Mouse (Mus musculus) adrenal gland, adult 8-10 months (tissue): ENCODE measurements around the gene Csrp1. TPM values are rescaled to one million over a fixed set of nuclear protein-coding genes. Genes with fewer than 3 reads are reported as not detected.

Experiments used
- DNase-seq: peaks from one replicate; pipeline ENCODE4 v3.0.0; 2022
- total RNA-seq, 4 experiments: library from RNA; stranded (reverse); gene quantifications; 2 replicates each; pipeline ENCODE4 v1.2.4; 2022

The Csrp1 gene
- 100 to 1,000 TPM in 1 of 4 experiments, 10 to 100 TPM in 3; 92.3 to 122 (median 99.0) TPM for total RNA-seq

DNA sequence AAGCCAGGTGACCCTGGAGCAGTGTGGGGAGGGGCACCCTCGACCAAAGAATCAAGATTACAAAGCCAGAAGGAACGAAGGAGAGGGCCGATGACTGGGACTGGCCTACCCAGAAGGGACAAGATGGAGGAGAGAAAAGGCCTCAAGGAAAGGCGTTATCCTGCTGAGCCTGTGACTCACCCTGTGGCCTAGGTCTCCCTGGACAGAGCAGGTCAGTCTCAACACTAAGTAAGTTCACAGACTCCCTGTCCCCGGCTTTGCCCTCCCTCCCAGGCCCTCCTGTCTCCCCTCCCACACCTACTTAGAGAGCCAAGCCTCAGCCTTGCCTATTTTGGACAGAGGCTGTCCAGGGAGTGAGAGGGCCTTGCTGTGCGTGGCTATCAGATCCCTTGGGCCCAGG is at the start of gene Csrp1:
Gene Csrp1 (plus strand): TSS at position 79 of the 400 bp plus-strand sequence.
- DNase-seq, result no peak

DNA sequence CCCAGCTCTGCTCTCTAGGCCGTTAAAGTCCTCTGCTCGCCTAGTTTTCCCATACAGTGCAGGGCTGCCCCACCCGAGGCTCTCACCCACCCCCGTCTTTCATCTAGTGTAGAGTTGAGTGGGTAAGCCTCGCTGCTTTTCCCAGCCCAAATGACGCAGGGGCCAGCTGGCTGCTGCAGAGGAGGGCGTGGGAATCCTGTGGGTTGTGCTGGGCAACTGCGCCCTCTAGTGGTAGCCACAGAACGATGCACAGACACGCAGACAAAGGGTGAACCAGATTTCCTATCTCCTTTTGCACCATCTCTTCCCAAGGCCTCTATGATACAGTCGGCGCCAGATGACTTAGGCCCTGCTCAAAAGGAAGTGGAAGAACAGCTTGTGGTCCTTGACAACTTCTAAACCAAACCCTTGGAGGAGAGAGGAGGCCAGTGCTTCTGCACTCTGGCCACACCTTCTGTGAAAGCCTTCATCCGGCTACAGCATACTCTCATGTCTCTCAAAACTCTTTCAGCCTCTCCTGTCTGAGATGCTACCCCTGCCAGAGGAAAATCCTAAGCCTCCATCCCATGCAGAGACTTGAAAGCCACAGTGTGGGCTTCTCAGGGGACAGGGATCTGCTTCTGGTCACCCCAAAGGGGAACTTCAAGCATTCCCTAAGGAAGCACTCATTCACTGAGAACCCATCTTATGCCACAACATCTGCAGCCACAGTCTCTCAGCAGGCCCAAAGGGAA is 49.3 kb upstream of the Csrp1 start:
- DNase-seq, result peak; percentile 78

GRCm38 (mm10) chr1:135671406-135671805 is 48.5 kb upstream of the Csrp1 start:
- no peak for DNase-seq

- DNase-seq, result no peak
Observed at GRCm38 (mm10) chr1:135671956-135672355, 47.9 kb upstream of the Csrp1 start.

- no peak for DNase-seq
Observed at GRCm38 (mm10) chr1:135672374-135672773, 47.5 kb upstream of the Csrp1 start.

- DNase-seq, result no peak
Observed at GRCm38 (mm10) chr1:135673423-135673822, 46.4 kb upstream of the Csrp1 start.

GRCm38 (mm10) chr1:135675449-135676129 is 44.3 kb upstream of the Csrp1 start:
- no peak for DNase-seq

DNA sequence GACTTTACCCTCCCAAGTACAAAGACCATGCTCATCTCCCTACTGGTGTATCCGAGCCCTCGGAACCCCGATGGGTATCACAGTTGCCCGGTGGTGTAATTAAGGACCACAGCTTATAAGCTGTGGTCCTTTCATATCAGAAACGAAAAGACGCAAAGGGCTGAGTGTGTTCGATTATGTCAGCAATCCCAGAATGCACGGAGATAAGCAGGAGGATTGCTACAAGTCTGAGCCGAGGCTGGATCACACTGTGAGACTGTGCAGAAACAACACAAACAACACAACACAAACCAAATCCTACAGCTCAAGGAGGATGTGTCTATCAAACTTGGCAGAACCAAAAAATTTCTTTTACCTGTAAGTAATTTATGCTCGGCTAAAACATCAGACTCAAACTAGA is 43.6 kb upstream of the Csrp1 start:
- DNase-seq, result no peak

DNA sequence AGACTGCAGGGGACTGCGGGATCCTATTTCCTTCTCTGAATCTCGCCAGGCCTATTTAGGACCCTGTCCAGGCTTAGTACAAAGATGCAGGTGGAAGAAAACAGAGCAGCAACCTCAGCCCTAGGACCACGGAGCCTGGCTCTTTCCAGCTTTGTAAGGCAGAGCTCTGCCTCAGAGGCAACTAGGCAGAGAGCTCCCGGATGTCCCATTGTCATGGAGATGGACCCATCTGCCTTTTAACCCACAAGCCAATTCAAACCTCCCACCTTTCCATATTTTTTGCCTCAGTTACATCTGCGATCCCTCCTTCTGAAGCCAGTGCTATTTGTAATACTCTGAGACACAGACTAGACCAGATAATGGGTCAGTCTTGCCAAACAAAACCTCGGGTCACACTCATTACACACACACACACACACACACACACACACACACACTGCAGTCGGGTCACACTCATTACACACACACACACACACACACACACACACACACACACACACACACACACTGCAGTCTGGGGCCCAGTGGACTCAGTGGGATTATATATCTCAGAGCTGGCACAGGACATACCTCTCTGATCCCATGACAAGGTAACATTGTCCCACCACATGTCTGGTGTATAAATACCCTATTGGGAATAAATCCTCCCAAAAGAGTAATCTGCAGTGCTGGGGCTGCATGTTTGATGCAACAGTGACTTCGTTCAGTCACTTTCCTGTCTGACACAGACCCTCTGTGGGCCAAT is 42.8 kb upstream of the Csrp1 start:
- no peak for DNase-seq

DNA sequence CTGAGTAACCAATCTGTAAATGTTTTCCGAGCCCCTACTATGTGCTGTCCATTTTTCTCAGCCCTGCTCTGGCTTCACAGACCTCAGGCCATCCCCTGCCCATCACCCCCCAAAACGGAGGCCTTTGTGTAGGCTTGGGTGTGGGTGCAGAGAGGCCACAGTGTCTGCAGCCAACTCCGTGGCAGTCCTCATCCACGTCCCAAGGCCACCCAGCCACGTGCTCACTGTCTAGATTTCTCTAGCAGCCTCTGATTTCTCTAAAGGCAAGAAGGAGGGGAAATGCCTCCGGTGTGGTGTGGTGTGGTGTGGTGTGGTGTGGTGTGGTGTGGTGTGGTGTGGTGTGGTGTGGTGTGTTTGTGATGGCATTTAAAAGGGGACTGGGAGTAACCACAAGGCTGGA is 41.7 kb upstream of the Csrp1 start:
- no peak for DNase-seq

DNA sequence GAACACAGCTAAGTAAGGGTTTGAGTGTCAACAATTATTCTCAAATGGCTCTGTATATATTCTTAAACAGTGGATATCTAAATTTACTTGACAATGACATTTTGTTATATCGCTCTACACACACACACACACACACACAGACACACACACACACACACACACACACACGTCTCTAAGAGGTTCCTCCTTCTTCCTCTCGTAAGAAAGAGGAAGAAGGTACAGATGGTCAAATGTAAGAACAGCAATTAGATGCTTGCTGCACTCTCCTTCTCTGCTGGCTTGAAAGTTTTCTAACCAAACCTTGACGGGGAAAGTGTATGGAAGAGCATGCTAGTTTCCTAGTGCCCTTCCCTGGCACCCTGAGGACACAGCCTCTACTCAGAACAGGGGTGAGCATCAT is 39.1 kb upstream of the Csrp1 start:
- DNase-seq, result no peak

- DNase-seq, result no peak
Observed at GRCm38 (mm10) chr1:135681122-135681521, 38.7 kb upstream of the Csrp1 start.

DNA sequence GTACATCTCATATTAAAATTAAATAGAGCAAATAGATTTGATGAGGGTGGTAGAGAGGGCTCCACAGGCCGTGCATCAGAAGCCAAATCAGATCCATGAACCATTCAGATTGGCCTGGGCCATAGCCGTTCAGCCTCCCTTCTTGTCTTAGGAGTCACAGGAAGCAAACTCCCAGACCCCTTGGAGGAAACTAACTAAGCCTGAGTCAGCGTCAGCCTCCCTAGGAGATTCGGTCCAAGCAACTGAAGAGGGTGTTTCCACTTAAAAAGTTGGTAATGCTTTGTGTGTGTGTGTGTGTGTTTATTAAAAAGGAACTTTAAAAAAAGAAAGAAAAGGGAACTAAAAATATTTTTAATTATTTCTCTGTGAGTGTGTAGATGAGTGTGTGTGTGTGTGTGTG is 35.0 kb upstream of the Csrp1 start:
- no peak for DNase-seq

- DNase-seq, result no peak
Observed at GRCm38 (mm10) chr1:135685316-135685715, 34.5 kb upstream of the Csrp1 start.

GRCm38 (mm10) chr1:135686792-135687510 is 32.9 kb upstream of the Csrp1 start:
- DNase-seq, result no peak

DNA sequence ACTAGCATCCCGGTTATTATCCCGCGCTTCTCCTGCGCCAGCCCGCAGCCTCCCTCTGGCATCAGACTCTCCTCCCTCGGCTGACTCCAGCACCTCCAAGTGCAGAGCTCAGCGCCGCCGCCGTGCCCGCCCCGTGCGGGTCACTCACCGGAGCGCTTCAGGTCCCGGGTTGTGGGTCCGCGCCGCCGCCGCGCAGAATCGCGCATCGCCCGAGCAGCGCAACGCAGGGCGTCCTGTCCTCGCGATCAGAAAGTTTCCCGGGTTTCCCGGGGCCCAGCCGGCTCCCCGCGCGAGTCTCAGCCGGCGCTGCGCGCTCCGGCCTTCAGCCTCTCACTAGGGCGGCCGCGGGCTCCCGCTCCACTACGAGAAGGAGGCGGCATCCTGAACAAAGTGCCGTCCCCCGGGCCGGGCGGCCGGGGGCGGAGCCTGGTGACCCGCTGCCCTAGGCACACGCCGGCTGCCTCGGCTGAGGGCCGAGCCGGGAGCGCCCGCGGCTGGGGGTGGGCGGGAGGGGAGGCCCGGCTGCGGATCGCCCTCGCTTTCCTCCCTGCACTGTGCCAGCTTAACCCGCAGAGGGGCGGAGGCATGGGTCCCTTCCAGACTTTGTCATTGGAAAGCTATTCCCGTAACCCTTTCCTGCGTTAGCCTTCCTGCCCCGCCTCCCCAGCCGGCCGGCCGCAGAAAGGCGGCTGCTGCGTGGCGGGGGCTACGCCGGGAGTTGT is 31.9 kb upstream of the Csrp1 start:
- DNase-seq, result peak; percentile 82

- DNase-seq, result no peak
Observed at GRCm38 (mm10) chr1:135688686-135689085, 31.2 kb upstream of the Csrp1 start.

DNA sequence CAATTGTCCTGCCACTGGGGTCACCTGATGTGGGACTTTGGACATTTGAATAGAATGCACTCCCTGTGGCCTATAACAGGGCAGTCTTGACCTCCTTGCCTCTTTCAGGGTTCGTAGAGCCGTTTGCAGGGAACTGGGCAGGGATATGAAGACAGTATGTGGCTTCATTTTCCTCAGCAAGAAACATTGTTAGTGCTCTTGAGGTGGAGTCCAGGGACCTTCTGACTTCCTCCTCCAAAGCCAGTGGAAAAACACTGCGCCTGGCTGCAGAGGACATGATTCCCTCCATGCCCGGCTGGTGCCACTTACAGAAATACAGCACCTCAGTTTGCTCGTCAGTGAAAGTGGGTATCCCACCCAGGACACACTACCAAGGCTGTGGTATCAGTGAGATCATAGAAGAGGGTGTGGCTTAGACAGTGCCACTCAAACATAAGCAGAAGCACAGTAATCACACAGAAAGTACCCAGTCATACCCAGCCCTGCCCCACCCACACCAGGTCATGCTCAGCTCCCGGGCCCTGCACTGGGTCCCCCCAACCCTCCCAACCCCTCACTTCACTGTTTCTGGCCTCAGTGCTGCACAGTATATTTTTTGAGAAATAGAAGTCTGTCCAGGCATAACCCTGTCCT is 29.0 kb upstream of the Csrp1 start:
- DNase-seq, result no peak

GRCm38 (mm10) chr1:135691417-135691815 is 28.4 kb upstream of the Csrp1 start:
- peak; percentile 46 for DNase-seq

DNA sequence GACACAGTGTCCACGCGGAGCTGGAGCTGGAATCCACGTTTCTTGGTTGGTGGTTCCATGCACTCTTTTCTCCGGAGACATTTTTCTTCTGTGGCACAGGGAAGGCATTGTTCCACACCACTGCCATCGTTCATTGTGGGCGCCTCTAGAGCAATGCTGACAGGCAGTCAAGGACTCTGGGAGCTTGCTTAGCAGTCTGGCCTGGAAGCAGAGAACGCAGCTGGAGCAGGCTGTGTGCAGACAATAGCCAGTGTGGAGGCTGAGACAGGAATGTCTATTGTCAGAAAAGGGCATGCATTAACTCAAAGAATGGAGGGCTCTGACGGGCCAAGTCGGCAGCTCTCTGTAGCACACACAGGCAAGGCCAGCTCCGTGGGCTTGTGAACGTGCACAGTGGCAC is 25.7 kb upstream of the Csrp1 start:
- peak; percentile 40 for DNase-seq

GRCm38 (mm10) chr1:135697462-135697861 is 22.4 kb upstream of the Csrp1 start:
- DNase-seq, result no peak

DNA sequence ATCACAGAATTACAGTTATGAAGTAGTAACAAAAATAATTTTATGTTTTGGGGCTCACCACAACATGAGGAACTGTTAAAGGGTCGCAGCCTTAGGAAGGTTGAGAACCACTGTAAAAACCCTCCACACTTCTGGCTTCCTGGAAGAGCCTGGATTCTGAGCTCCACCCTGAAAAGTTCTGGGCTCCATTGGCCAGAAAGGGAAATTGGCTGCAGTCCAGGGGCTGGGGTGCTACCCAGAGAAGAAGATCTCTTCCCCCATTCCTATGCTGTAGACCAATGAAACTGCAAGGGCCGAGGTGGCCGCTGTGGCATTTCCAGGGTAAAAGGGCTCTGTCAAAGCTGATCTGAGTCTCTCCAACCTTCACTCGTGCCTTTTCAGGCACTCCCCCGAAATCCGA is 21.8 kb upstream of the Csrp1 start:
- DNase-seq, result no peak
